12 mouse cellular contexts compared by ENCODE assay signal in genomic region chr5:107120624-107121023, GRCm38 (mm10).
DNase-seq lines count a peak whose midpoint lies in the region; ATAC-seq lines count a peak whose summit lies in the region.
"Had no signal": no experiment of that assay in that cellular context is flagged by ENCODE, and none has a peak within 500 bp of the region (broad histone marks: within the 10 kb centered on the region; RNA-seq: fewer than 3 reads in every experiment).

No protein-coding gene starts in this region.

- H3K9me3 ChIP-seq in liver, embryonic 15.5 days (replicated peaks), result no peaks in the 10 kb centered on the region
- H3K9me3 ChIP-seq in liver, embryonic 11.5 days (ENCODE audit: control insufficient read depth, low read length), result no peaks in the 10 kb centered on the region
- no peaks in the 10 kb centered on the region for H3K9me3 ChIP-seq in heart, embryonic 15.5 days (replicated peaks)
- H3K9me3 ChIP-seq: hindbrain, embryonic 15.5 days; limb, embryonic 13.5 days had no signal

- no peak overlapping the region for H3K9ac ChIP-seq in liver, embryonic 15.5 days
- no peak overlapping the region for H3K9ac ChIP-seq in liver, embryonic 11.5 days (ENCODE audit: low read depth, low read length)
- H3K9ac ChIP-seq in heart, embryonic 15.5 days, result no peak overlapping the region
- H3K9ac ChIP-seq: hindbrain, embryonic 15.5 days; limb, embryonic 13.5 days had no signal

- H3K36me3 ChIP-seq in liver, embryonic 15.5 days (replicated peaks), result no peaks in the 10 kb centered on the region
- peaks cover 4% of the 10 kb centered on the region; the same call in 1 of the 2 replicates for H3K36me3 ChIP-seq in liver, embryonic 11.5 days (ENCODE audit: control insufficient read depth, insufficient read depth, low read length)
- H3K36me3 ChIP-seq in heart, embryonic 15.5 days, result peaks cover 18% of the 10 kb centered on the region
- H3K36me3 ChIP-seq: hindbrain, embryonic 15.5 days had no signal

- DNase-seq in cerebellum, adult 18-20 months, result peak; percentile 45 to 54
- no peak for DNase-seq in cerebellum, adult 9-11 months
- DNase-seq in liver, embryonic 11.5 days (ENCODE audit: low spot score), result no peak
- no peak for DNase-seq in right cerebral cortex, postnatal 36 days (ENCODE audit: low spot score in 2 of 2)
- no peak for DNase-seq in MN1 (ENCODE audit: low spot score)
- DNase-seq: right cerebral cortex, postnatal 25 days had no signal

- H3K4me1 ChIP-seq in liver, embryonic 15.5 days (replicated peaks), result peaks cover 10% of the 10 kb centered on the region
- H3K4me1 ChIP-seq in liver, embryonic 11.5 days (replicated peaks; ENCODE audit: control insufficient read depth, insufficient read depth, low read length), result peaks cover 15% of the 10 kb centered on the region
- peaks cover 31% of the 10 kb centered on the region for H3K4me1 ChIP-seq in heart, embryonic 15.5 days (replicated peaks)
- H3K4me1 ChIP-seq: hindbrain, embryonic 15.5 days had no signal

- 0 out of 2 replicates have a peak, but pooled peaks have one; percentile 12 for ATAC-seq in liver, embryonic 15.5 days (ENCODE audit: insufficient read depth)
- no peak for ATAC-seq in liver, embryonic 11.5 days (replicated peaks; ENCODE audit: low FRiP score)
- 0 out of 2 replicates have a peak, but pooled peaks have one; percentile 10 for ATAC-seq in heart, embryonic 15.5 days (replicated peaks; ENCODE audit: insufficient number of reproducible peaks, insufficient read depth, low FRiP score, low read depth)
- peak; percentile 80 for ATAC-seq in megakaryocyte progenitor cell, adult 5-6 weeks (replicated peaks; ENCODE audit: poor library complexity)
- ATAC-seq: activated CD4-positive, CD25-positive, alpha-beta regulatory T cell, adult 4 months had no signal

- WGBS in liver, embryonic 15.5 days (ENCODE audit: insufficient replicate concordance), result 43% methylated on average over 3 of the region's 3 CpGs
- WGBS in liver, embryonic 11.5 days, result 74% methylated on average over 3 of the region's 3 CpGs
- 52% methylated on average over 3 of the region's 3 CpGs for WGBS in heart, embryonic 15.5 days

- no peaks in the 10 kb centered on the region for H3K27me3 ChIP-seq in liver, embryonic 15.5 days
- no peaks in the 10 kb centered on the region for H3K27me3 ChIP-seq in liver, embryonic 11.5 days (replicated peaks; ENCODE audit: control insufficient read depth, insufficient read depth, low read length)
- H3K27me3 ChIP-seq in heart, embryonic 15.5 days, result no peaks in the 10 kb centered on the region
- H3K27me3 ChIP-seq: hindbrain, embryonic 15.5 days; limb, embryonic 13.5 days had no signal

- no peak overlapping the region for H3K4me2 ChIP-seq in liver, embryonic 15.5 days
- no peak overlapping the region for H3K4me2 ChIP-seq in liver, embryonic 11.5 days
- H3K4me2 ChIP-seq in heart, embryonic 15.5 days, result no peak overlapping the region
- H3K4me2 ChIP-seq: hindbrain, embryonic 15.5 days; limb, embryonic 13.5 days had no signal

- H3K4me3 ChIP-seq in liver, embryonic 15.5 days (replicated peaks), result no peak overlapping the region
- H3K4me3 ChIP-seq in liver, embryonic 11.5 days (ENCODE audit: low read depth, low read length), result no peak overlapping the region
- H3K4me3 ChIP-seq in heart, embryonic 15.5 days, result no peak overlapping the region
- H3K4me3 ChIP-seq: hindbrain, embryonic 15.5 days; limb, embryonic 13.5 days had no signal

- no peak overlapping the region for H3K27ac ChIP-seq in liver, embryonic 15.5 days (replicated peaks)
- H3K27ac ChIP-seq in liver, embryonic 11.5 days (ENCODE audit: low read depth, low read length), result no peak overlapping the region
- peak overlapping the region; percentile 34 for H3K27ac ChIP-seq in heart, embryonic 15.5 days
- H3K27ac ChIP-seq: hindbrain, embryonic 15.5 days; limb, embryonic 13.5 days had no signal

Comparison
In these comparisons a context has a peak if more than half of its experiments do, and no peak if none do; other contexts are left out.
1. DNase-seq: peak in cerebellum, adult 18-20 months (2 of 2); none in cerebellum, adult 9-11 months (single experiment), liver, embryonic 11.5 days (single experiment), right cerebral cortex, postnatal 36 days (0 of 2) and MN1 (single experiment).